Mouse (Mus musculus): ENCODE results near the gene Gstt3. TPM values are rescaled to one million over a fixed set of nuclear protein-coding genes. Genes with fewer than 3 reads are reported as not detected.

Gene Gstt3
- polyA plus RNA-seq, 1 experiment from 2014 or later, result 1.2 TPM

DNA sequence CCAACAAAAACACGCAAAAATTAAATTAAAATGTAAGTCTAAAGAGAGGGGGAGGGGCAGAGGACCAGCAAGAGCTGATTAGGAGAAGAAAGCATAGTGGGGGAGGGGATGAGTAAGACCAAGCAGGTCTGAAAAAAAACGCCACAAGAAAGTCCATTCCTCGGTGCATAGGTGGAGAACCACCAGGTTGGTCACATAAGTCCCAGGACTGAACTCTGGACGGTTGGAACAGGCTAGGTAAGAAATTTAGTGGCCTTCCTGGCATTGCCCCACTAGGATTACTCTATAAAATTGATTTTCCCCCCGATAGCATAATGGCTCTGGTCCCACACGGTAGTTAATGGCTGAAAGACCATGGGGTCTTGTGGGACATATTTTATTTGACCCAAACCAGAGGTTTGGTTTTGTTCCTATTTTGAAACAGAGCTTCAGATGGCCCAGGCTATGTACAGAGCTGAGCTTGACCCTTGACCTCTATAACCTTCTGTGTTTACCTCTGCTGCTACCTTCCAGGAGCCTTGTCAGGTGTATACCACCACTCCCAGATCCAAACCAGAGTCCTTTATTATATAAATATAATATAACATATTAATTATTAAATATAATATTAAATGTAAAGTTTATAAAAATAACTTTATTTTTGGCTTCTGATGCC, 8.0 kb upstream of the Gstt3 start:
- H3K27me3 ChIP-seq (ENCODE audit: control insufficient read depth, insufficient read depth, low read length), result no peaks in the 10 kb centered on the region; the same call in 1 of the 2 replicates
- no peak overlapping the region for H3K4me3 ChIP-seq (ENCODE audit: low read depth, low read length)
- no peak for ATAC-seq (ENCODE audit: low FRiP score)
- H3K4me1 ChIP-seq (ENCODE audit: control insufficient read depth, insufficient read depth, low read length), result no peaks in the 10 kb centered on the region
- H3K9ac ChIP-seq (ENCODE audit: low read length), result no peak overlapping the region
- no peaks in the 10 kb centered on the region for H3K36me3 ChIP-seq (ENCODE audit: control insufficient read depth, insufficient read depth, low read length)
- no peak for DNase-seq (ENCODE audit: low spot score, missing footprints)
- WGBS, result 82% methylated on average over 6 of the region's 6 CpGs
- H3K4me2 ChIP-seq, result no peak overlapping the region
- H3K27ac ChIP-seq (ENCODE audit: low read depth, low read length), result no peak overlapping the region
- H3K9me3 ChIP-seq (ENCODE audit: control insufficient read depth, low read length), result no peaks in the 10 kb centered on the region

DNA sequence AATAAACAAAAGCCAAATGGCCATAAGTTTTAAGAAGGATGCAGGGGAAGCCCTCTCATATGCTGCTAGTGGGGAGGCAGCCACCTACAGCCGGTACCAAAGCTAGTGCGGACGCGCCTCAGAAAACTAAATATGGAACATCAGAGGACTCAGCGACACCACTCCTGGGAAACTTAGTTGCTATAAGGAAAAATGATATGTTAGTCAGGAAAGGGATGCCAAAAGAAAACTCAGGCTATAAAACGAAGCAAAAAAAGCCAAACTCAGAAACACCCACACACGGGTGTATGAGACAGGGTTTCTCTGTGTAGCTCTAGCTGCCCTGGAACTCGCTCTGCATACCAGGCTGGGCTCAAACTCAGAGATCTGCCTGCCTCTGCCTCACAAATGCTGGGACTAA, 7.1 kb upstream of the Gstt3 start:
- no peaks in the 10 kb centered on the region for H3K36me3 ChIP-seq (ENCODE audit: control insufficient read depth, insufficient read depth, low read length)
- 92% methylated on average over 8 of the region's 8 CpGs for WGBS
- H3K9me3 ChIP-seq (ENCODE audit: control insufficient read depth, low read length), result no peaks in the 10 kb centered on the region
- no peak for DNase-seq (ENCODE audit: low spot score, missing footprints)
- no peak overlapping the region for H3K27ac ChIP-seq (ENCODE audit: low read depth, low read length)
- H3K4me2 ChIP-seq, result no peak overlapping the region
- no peak overlapping the region for H3K9ac ChIP-seq (ENCODE audit: low read length)
- H3K4me3 ChIP-seq (ENCODE audit: low read depth, low read length), result no peak overlapping the region
- no peaks in the 10 kb centered on the region for H3K4me1 ChIP-seq (ENCODE audit: control insufficient read depth, insufficient read depth, low read length)
- no peaks in the 10 kb centered on the region; the same call in 1 of the 2 replicates for H3K27me3 ChIP-seq (ENCODE audit: control insufficient read depth, insufficient read depth, low read length)
- ATAC-seq (ENCODE audit: low FRiP score), result no peak

DNA sequence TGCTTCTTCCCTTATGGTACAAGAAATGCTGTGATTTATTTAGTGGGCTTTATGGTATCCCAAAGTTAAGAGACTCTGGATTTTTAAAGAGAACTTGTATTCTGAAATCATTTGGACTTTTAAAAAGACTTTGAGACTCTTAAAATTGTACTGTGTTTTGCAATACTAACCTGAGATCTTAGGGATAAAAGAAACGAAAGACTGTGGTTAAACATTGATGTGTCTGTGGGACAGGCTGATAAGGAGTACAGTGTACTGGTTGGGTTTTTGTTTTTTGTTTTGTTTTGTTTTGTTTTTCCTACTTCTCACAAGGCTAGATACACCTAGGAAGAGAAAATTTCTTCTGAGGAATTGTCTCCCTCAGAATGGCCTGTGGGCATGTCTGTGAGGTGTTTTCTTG, 4.2 kb upstream of the Gstt3 start:
- ATAC-seq (ENCODE audit: low FRiP score) (no peak), DNase-seq (ENCODE audit: low spot score, missing footprints) (no peak)
- Histone ChIP-seq H3K9ac (ENCODE audit: low read length) (no peak overlapping the region), H3K4me1 (ENCODE audit: control insufficient read depth, insufficient read depth, low read length) (peaks cover 3% of the 10 kb centered on the region), H3K4me3 (ENCODE audit: low read depth, low read length) (no peak overlapping the region), H3K27ac (ENCODE audit: low read depth, low read length) (no peak overlapping the region), H3K4me2 (no peak overlapping the region), H3K36me3 (ENCODE audit: control insufficient read depth, insufficient read depth, low read length) (no peaks in the 10 kb centered on the region), H3K9me3 (ENCODE audit: control insufficient read depth, low read length) (no peaks in the 10 kb centered on the region), H3K27me3 (ENCODE audit: control insufficient read depth, insufficient read depth, low read length) (peaks cover 10% of the 10 kb centered on the region)
- WGBS, result 71% methylated on average over 1 of the region's 1 CpGs

DNA sequence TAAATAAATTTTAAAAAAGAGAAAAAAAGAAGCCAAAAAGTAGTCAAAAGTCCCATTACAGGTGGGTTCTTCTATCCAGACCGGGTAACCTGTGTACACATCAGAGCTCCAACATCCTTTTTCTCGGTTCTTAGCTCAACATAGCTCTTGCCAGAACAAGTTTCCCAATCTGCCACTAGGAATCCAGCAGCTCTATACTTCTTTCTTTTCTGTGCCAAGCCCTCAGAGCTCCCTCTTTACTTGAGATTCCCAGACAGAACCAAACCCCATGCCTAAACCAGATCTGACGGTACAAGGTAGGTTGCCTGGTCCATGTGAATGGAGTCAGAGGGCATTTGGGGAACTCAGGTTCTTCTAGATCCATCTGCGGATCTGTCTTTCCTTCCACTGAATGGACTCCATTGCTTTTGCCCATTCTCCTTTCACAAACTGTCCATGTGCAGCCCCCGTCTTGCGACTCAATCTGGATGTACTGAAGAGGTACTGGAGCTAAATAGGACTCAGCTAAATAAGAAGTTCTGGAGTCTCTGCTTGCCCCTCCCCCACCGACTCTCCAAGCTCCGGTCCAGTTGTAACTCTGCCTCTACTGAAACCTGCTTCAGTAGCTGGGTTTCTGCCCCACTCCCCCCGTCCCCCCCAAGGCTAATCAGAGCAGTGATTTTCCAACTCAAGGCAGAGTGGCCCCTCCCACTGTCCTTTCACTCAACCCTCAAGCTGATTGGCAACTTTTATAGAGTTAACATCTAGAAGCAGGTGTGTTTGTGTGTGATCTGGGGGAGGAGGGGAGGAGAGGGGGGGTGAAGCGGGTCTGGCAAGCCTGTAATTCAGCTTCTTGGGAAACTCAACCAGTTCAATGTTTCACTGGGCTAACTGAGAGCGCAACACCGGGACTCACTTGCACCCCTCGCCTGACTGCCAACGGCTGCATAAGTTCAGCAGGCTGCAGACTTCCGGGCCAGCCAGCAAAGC, 1.7 kb downstream of the Gstt3 start:
- peak; percentile 84 for DNase-seq (ENCODE audit: low spot score, missing footprints)
- no peak for ATAC-seq (ENCODE audit: low FRiP score)
- H3K27ac ChIP-seq (ENCODE audit: low read depth, low read length), result no peak overlapping the region
- no peaks in the 10 kb centered on the region for H3K36me3 ChIP-seq (ENCODE audit: control insufficient read depth, insufficient read depth, low read length)
- H3K27me3 ChIP-seq (ENCODE audit: control insufficient read depth, insufficient read depth, low read length), result peaks cover 21% of the 10 kb centered on the region
- H3K4me3 ChIP-seq (ENCODE audit: low read depth, low read length), result no peak overlapping the region
- 39% methylated on average over 15 of the region's 15 CpGs for WGBS
- no peak overlapping the region for H3K4me2 ChIP-seq
- peaks cover 4% of the 10 kb centered on the region for H3K4me1 ChIP-seq (ENCODE audit: control insufficient read depth, insufficient read depth, low read length)
- no peaks in the 10 kb centered on the region for H3K9me3 ChIP-seq (ENCODE audit: control insufficient read depth, low read length)
- H3K9ac ChIP-seq (ENCODE audit: low read length), result no peak overlapping the region

DNA sequence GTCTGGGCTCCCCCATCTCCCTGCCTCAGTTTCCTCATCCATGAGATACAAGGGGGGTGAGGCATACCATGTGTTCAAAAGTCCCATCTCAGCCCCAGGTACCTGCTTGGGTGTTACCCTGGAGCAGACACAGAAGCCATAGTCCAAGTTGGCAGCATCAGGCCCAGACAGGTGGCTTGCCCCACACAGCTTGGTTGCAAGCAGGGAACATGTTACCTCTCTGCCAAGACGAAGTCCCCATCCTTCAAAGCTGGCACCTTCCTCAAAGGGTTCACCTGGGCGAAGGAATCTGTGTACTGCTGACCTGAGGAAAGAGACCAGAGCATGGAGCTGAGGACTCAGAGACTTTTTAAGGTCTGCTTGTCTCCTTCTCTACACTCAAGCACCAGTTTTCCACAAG, 3.3 kb downstream of the Gstt3 start:
- H3K9me3 ChIP-seq (ENCODE audit: control insufficient read depth, low read length), result no peaks in the 10 kb centered on the region
- 72% methylated on average over 2 of the region's 2 CpGs for WGBS
- H3K9ac ChIP-seq (ENCODE audit: low read length), result no peak overlapping the region
- DNase-seq (ENCODE audit: low spot score, missing footprints) (no peak), ATAC-seq (ENCODE audit: low FRiP score) (no peak)
- H3K36me3 ChIP-seq (ENCODE audit: control insufficient read depth, insufficient read depth, low read length), result no peaks in the 10 kb centered on the region
- H3K4me2 ChIP-seq, result no peak overlapping the region
- peaks cover 4% of the 10 kb centered on the region for H3K4me1 ChIP-seq (ENCODE audit: control insufficient read depth, insufficient read depth, low read length)
- no peak overlapping the region for H3K4me3 ChIP-seq (ENCODE audit: low read depth, low read length)
- H3K27ac ChIP-seq (ENCODE audit: low read depth, low read length), result no peak overlapping the region
- peaks cover 21% of the 10 kb centered on the region for H3K27me3 ChIP-seq (ENCODE audit: control insufficient read depth, insufficient read depth, low read length)

DNA sequence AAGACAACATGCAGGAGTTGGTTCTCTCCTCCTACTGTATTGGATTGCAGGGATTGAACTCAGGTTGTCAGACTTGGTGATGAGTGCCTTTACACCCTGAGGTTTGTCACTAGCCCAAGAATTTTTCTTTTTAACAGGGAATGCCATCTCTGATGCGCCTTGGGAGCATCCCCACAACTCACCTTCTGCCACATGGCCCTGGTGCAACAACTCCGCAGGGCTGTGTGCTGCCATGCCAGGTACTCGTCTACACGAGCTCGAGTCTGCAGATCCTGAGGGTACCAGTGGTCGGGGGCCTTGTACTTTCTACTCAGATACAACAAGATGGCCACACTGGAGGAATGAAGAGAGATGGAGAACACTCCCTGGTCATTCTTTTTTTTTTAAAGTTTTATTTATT, 4.7 kb downstream of the Gstt3 start:
- 88% methylated on average over 6 of the region's 6 CpGs for WGBS

DNA sequence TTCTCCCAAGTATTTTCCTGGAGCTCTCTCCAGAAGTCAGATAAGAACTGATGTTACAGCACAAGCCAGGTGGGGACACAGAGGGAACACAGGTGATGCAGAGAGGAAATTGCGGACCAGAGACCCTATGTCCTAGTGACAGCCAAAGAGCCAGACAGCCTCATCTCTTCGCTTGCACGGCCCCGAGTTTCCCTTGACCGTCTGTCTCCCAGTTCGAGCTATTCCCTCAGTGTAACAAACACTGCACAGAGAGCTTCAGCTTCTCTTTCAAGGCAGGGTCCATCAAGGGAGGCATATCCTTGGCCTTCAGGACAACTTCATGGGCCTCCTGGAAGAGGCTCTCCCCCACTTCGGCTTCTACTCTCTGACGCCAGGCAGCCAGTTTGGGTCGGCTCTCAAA, 6.6 kb downstream of the Gstt3 start:
- Histone ChIP-seq H3K4me1 (ENCODE audit: control insufficient read depth, insufficient read depth, low read length) (peaks cover 2% of the 10 kb centered on the region; the same call in 1 of the 2 replicates), H3K27ac (ENCODE audit: low read depth, low read length) (no peak overlapping the region), H3K9me3 (ENCODE audit: control insufficient read depth, low read length) (no peaks in the 10 kb centered on the region), H3K9ac (ENCODE audit: low read length) (no peak overlapping the region), H3K27me3 (ENCODE audit: control insufficient read depth, insufficient read depth, low read length) (peaks cover 3% of the 10 kb centered on the region), H3K4me3 (ENCODE audit: low read depth, low read length) (no peak overlapping the region), H3K36me3 (ENCODE audit: control insufficient read depth, insufficient read depth, low read length) (no peaks in the 10 kb centered on the region), H3K4me2 (no peak overlapping the region)
- no peak for ATAC-seq (ENCODE audit: low FRiP score)
- WGBS, result 92% methylated on average over 9 of the region's 9 CpGs
- peak; percentile 53 for DNase-seq (ENCODE audit: low spot score, missing footprints)

More for the DNA sequence above, 4.7 kb downstream of the Gstt3 start:
- Histone ChIP-seq H3K9ac (ENCODE audit: low read length) (no peak overlapping the region), H3K9me3 (ENCODE audit: control insufficient read depth, low read length) (no peaks in the 10 kb centered on the region), H3K4me3 (ENCODE audit: low read depth, low read length) (no peak overlapping the region), H3K27ac (ENCODE audit: low read depth, low read length) (no peak overlapping the region), H3K4me2 (no peak overlapping the region), H3K27me3 (ENCODE audit: control insufficient read depth, insufficient read depth, low read length) (peaks cover 16% of the 10 kb centered on the region), H3K36me3 (ENCODE audit: control insufficient read depth, insufficient read depth, low read length) (no peaks in the 10 kb centered on the region), H3K4me1 (ENCODE audit: control insufficient read depth, insufficient read depth, low read length) (peaks cover 7% of the 10 kb centered on the region)
- DNase-seq (ENCODE audit: low spot score, missing footprints) (peak; percentile 59), ATAC-seq (ENCODE audit: low FRiP score) (no peak)

DNA sequence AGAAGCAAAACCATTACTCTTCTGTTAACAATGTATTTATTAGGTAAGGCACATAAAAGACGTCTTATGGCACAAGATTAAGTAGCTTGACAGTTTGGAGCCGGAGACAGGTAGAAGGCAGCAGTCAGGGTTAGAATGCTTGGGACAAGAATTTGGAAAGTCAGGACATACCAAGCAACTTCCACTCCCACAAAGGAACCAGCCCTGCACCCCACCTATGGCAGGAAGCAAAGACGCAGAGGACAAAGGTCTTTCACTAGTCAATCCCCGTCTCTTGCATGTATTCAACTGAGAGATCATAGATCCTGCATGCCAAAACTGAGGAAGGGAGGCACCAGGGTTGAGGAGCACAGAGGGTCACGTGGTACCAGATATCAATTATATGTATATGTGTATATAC, 7.1 kb downstream of the Gstt3 start:
- H3K9ac ChIP-seq (ENCODE audit: low read length), result no peak overlapping the region
- no peaks in the 10 kb centered on the region for H3K36me3 ChIP-seq (ENCODE audit: control insufficient read depth, insufficient read depth, low read length)
- 93% methylated on average over 5 of the region's 5 CpGs for WGBS
- H3K4me1 ChIP-seq (ENCODE audit: control insufficient read depth, insufficient read depth, low read length), result peaks cover 2% of the 10 kb centered on the region; the same call in 1 of the 2 replicates
- H3K27ac ChIP-seq (ENCODE audit: low read depth, low read length), result no peak overlapping the region
- no peak overlapping the region for H3K4me3 ChIP-seq (ENCODE audit: low read depth, low read length)
- DNase-seq (ENCODE audit: low spot score, missing footprints), result peak; percentile 54
- H3K27me3 ChIP-seq (ENCODE audit: control insufficient read depth, insufficient read depth, low read length), result no peaks in the 10 kb centered on the region
- H3K9me3 ChIP-seq (ENCODE audit: control insufficient read depth, low read length), result no peaks in the 10 kb centered on the region
- no peak for ATAC-seq (ENCODE audit: low FRiP score)
- H3K4me2 ChIP-seq, result no peak overlapping the region
